Mouse (Mus musculus): Measurements from ENCODE around the gene Zfp341.

DNA sequence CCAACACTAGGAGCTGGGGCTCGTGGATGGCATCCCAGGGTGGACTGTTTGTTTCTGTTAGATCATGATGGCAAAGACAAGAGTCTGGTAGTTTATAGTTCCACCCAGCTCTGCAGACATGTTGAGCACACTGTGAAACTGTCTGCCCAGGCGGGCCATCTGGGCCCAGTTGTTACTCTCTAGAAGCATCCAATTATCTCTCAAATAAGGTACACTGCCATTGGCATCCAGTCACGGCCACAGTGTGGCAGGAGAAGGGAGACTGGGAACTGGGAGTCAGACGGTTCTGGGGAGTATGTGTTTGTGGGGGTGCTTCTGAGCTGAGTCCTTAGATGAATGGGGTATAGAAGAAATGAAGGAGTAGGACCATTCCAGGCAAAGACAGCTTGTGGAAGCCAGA, 57.0 kb downstream of the Zfp341 start:
- no peak for TF ChIP-seq POLR2A (IDR thresholded peaks at IDR 0.05; ENCODE audit: low read depth, low read length)
- TF ChIP-seq CTCF (IDR thresholded peaks at IDR 0.05; ENCODE audit: extremely low read depth, insufficient read depth, insufficient read length, insufficient replicate concordance), result no peak
